Mouse (Mus musculus): ENCODE data around the gene Sapcd1.
"Not testable (repeated sequence)": the region's sequence is repeated elsewhere in the genome, so short reads cannot be mapped to it uniquely, and the experiment has no call there.

The Sapcd1 gene

GRCm38 (mm10) chr17:35052271-35052798, 24.5 kb upstream of the Sapcd1 start:
- DNase-seq (ENCODE audit: low read depth, low spot score), result no peak

DNA sequence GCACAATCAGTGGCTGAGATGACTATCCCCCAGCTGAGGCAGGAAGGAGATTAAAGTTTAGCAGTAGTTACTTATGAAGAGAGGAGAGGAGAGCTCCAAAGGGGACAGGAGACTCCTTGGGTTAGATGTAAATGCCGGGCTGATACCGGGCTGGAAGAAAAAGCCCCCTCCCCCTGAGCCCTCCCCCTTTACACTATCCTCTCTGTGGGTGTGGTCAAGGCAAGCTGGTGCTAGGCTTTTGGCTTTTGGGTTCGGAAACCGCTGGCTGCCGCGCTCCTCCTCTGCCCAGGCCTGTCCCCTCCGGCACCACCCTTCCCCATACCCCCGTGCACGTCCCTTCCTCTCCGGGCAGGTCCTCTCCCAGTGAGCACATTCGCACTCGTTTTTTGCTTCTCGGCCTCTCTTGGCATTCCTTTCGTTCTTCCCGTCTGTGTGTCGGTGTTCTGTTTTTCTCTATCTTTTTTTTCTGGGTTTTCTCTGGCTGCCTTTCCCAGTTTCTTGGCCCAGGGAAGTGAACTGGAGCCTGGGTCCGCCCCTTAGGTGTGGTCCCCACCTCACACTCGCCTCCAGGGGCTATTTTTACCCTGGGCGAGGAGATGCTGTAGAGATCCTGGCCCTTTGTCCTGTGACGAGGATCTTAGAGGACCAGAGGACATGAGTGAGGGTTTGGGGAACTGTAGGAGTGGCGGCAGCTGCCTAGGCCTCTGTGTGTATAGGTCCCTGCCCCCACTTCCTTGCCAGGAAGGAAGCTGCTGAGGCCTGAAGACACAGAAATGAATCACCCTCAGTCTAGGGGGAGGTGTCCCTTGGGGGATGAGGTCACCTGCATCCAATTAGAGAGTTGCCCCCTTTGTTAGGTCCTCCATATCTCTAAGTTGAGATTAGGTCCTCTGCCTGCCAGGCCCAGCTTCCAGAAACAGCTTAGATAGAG, 23.6 kb upstream of the Sapcd1 start:
- peak; percentile 77 for DNase-seq (ENCODE audit: low read depth, low spot score)

- peak; percentile 29 for DNase-seq (ENCODE audit: low read depth, low spot score)
Measured at GRCm38 (mm10) chr17:35050126-35050750, 22.4 kb upstream of the Sapcd1 start.

GRCm38 (mm10) chr17:35049561-35050016, 21.8 kb upstream of the Sapcd1 start, which contains the start of gene Clic1:
TSS of gene Clic1 (plus strand) at chr17:35049966.
- no peak for DNase-seq (ENCODE audit: low read depth, low spot score)

DNA sequence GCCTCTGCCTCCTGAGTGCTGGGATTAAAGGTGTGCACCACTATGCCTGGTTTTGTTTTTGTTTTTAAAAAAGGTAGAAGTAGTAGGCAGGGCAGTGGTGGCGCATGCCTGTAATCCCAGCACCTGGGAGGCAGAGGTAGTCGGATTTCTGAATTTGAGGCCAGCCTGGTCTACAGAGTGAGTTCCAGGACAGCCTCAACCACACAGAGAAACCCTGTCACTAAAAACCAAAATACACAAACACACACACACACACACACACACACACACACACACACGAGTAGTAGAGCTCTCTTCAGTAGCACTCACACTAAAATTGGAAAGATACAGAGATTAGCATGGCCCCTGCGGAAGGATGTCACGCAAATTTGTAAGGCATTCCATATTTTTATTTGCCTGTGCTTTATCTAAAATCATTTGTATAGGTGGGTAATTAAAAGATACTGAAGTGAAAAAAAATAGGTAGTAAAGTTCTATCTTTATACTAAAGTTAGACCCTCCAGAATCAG, 21.2 kb upstream of the Sapcd1 start:
- no peak for DNase-seq (ENCODE audit: low read depth, low spot score)

- no peak for DNase-seq (ENCODE audit: low read depth, low spot score)
Measured at GRCm38 (mm10) chr17:35048149-35048931, 20.5 kb upstream of the Sapcd1 start.

DNA sequence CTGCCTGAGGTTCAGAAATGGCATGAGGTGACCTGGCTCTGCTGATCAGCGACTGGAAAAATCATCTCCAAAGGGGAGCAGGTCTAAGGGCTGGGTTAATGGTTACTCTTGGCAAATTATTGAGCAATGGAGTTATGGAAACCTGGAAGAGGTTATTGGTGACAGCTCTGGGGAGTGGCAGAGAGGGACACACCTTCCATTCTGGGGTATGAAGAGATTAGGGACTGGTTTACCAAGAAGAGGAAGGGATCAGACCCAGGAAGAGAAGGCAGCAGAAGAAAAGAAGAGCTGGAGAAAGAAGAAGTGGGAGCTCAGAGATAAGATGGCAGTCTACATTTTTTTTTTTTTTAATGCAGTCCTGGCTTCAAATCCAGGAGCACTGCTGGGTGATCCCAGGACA, 19.9 kb upstream of the Sapcd1 start:
- DNase-seq (ENCODE audit: low read depth, low spot score), result no peak

DNA sequence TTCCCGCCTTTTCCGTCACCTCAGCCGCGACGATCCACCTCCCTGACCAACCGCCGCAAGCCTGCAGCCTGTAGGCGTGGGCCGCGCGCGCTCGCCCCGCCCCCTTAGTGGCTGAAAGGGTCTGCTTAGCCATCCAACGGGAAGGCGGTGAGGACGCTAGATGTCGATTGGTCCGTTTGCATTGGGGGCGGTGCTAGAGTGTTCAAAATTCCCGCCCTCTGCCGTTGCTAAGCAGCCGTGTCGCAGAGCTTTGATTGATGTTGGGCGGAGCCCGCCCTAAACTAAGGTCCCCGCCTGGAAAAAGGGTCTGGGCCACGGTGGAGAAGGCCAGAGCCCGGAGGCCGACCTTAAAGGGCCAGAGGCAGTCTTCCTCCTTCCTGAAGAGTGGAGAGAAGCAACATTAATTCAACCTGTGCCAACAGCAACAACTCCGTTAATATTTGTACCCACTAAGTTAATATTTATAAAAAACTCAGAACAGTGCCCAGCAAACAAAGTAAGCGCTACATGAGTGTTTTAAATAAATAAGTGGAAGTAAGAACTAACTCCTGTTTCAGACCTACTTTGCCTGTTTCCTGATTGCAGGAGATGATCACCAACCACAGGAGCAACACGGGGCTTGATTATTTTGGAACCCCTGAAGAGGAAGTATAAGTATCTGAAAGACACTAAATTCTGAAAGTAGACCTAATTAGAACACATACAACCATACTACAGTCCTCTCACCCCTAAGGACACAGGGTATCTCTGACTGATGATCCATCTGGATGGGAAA, 19.1 kb upstream of the Sapcd1 start, which contains the start of gene Msh5:
Msh5 (minus strand) TSS at position 65 of the 775 bp plus-strand sequence.
- DNase-seq (ENCODE audit: low read depth, low spot score), result peak; percentile 98

DNA sequence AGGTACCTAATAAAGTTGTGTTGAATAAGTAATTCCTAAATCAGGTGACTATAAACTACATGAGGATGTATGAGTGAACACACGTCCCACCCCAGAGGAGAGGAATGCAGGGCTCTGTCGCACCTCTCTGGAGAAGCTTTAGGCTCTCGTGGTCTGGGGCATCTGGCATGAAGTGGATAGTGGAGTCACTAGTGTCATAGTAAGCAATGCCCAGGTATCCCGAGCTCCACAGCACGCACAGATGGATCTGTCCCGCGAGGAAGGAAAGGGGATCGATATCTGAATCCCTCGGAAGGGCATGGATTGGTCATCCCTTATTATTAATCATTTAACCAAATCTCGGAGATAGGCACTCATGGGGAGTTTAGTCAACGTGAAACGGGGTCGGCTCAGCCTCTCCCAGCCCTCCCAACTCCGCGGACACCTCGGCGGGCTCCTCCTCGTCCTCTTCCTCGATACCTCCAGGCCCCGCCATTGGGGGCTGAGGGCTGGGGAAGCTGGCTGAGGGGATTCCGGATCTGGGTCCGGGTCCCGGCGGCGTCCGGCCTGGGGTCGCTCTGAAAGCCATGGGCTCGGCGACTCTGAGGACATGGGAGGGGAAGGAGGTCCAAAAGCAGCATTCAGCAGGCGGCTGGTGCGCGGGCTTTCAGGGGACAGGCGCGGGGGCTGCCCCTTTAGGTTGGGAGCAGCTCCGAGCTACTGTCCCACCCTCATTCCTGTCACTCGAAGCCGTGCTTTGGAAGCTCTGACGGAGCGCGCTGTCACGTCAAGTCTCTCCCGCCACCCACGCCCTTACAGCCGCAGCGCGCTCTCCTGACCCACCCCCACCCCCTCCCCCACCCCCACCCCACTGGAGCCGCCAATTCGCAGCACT, 18.2 kb upstream of the Sapcd1 start:
- DNase-seq (ENCODE audit: low read depth, low spot score), result no peak

DNA sequence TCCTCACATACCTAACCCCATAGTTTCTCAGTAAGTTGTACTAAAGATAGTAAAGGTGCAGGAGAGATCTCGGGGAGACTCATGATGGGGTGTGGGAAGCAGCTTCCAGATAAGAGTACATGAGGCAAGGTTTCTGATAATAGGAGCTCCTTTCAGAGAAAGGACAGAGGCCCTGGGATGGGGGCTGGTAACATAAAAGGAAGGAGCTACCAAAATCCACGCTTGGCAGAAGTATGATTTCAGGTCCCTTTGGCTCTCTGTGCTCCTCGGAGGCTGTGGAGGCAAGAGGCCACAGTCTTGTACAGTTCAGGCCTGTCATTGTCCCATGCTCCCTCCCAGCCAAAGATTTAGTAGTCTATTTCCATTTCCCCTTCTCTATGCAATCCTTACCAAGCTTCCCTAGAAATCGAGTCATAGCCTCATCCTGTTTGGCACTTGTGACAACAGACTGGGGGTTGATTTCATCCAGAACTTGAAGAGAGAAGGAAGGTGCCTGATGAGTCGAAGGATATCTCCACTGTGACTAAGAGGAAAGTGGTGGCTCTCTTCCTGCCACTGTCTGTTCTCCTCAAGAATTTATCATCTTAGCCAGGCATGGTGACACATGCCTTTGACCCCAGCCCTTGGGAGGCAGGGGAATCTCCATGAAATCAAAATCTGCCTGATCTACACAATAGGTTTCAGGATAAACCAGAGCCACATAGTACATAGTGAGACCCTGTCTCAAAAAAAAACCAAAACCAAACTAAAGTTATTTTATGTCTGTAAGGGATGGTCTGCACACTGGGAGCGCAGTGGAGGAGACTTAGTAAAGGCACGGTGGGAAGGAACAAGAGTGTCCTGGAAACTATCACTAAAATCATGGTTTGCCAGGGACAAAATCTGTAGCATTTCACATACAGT, 17.3 kb upstream of the Sapcd1 start:
- no peak for DNase-seq (ENCODE audit: low read depth, low spot score)

- no peak for DNase-seq (ENCODE audit: low read depth, low spot score)
Measured at GRCm38 (mm10) chr17:35043794-35044193, 16.0 kb upstream of the Sapcd1 start.

GRCm38 (mm10) chr17:35039121-35039873, 11.5 kb upstream of the Sapcd1 start:
- DNase-seq (ENCODE audit: low read depth, low spot score), result peak; percentile 82

- no peak for DNase-seq (ENCODE audit: low read depth, low spot score)
Measured at GRCm38 (mm10) chr17:35034896-35035295, 7.1 kb upstream of the Sapcd1 start.

- DNase-seq (ENCODE audit: low read depth, low spot score), result not testable (repeated sequence)
Measured at GRCm38 (mm10) chr17:35033703-35034102, 5.9 kb upstream of the Sapcd1 start.

GRCm38 (mm10) chr17:35032323-35032870, 4.6 kb upstream of the Sapcd1 start:
- DNase-seq (ENCODE audit: low read depth, low spot score), result no peak

- no peak for DNase-seq (ENCODE audit: low read depth, low spot score)
Measured at GRCm38 (mm10) chr17:35031880-35032279, 4.1 kb upstream of the Sapcd1 start.

GRCm38 (mm10) chr17:35031272-35031671, 3.5 kb upstream of the Sapcd1 start:
- no peak for DNase-seq (ENCODE audit: low read depth, low spot score)
